Mouse (Mus musculus) retina, adult 2 months (tissue): ENCODE measurements around the gene Elmo2.

Source experiments
- DNase-seq: peaks from one replicate; pipeline ENCODE4 v3.0.0-alpha.2; 2012; ENCODE audit warnings: low read depth, low spot score

Gene Elmo2

GRCm38 (mm10) chr2:165323928-165324327 lies 2.4 kb downstream of the Elmo2 start:
- no peak for DNase-seq

- DNase-seq = no peak
Measured at GRCm38 (mm10) chr2:165323484-165323883, 2.8 kb downstream of the Elmo2 start.

- DNase-seq = no peak
Measured at GRCm38 (mm10) chr2:165321981-165322735, 4.1 kb downstream of the Elmo2 start.

- DNase-seq = no peak
Measured at GRCm38 (mm10) chr2:165321381-165321888, 4.8 kb downstream of the Elmo2 start.

- DNase-seq = no peak
Measured at GRCm38 (mm10) chr2:165320531-165321150, 5.6 kb downstream of the Elmo2 start.

- no peak for DNase-seq
Measured at GRCm38 (mm10) chr2:165319503-165319902, 6.8 kb downstream of the Elmo2 start.

- DNase-seq = no peak
Measured at GRCm38 (mm10) chr2:165318941-165319340, 7.3 kb downstream of the Elmo2 start.

- DNase-seq = no peak
Measured at GRCm38 (mm10) chr2:165317621-165318263, 8.5 kb downstream of the Elmo2 start.

- no peak for DNase-seq
Measured at GRCm38 (mm10) chr2:165316837-165317473, 9.3 kb downstream of the Elmo2 start.

- no peak for DNase-seq
Measured at GRCm38 (mm10) chr2:165316204-165316603, 10.1 kb downstream of the Elmo2 start.

GRCm38 (mm10) chr2:165314197-165314596 lies 12.1 kb downstream of the Elmo2 start:
- DNase-seq = no peak

GRCm38 (mm10) chr2:165312381-165312780 lies 13.9 kb downstream of the Elmo2 start:
- DNase-seq = no peak

- DNase-seq = no peak
Measured at GRCm38 (mm10) chr2:165311577-165311976, 14.7 kb downstream of the Elmo2 start.

- DNase-seq = no peak
Measured at GRCm38 (mm10) chr2:165310818-165311425, 15.4 kb downstream of the Elmo2 start.

- DNase-seq = no peak
Measured at GRCm38 (mm10) chr2:165307801-165308200, 18.5 kb downstream of the Elmo2 start.

GRCm38 (mm10) chr2:165305438-165305837 lies 20.8 kb downstream of the Elmo2 start:
- DNase-seq = no peak

GRCm38 (mm10) chr2:165304819-165305218 lies 21.5 kb downstream of the Elmo2 start:
- DNase-seq = no peak

- DNase-seq = no peak
Measured at GRCm38 (mm10) chr2:165303354-165304012, 22.8 kb downstream of the Elmo2 start.

GRCm38 (mm10) chr2:165301409-165301808 lies 24.9 kb downstream of the Elmo2 start:
- DNase-seq = no peak

- no peak for DNase-seq
Measured at GRCm38 (mm10) chr2:165300885-165301284, 25.4 kb downstream of the Elmo2 start.

- DNase-seq = no peak
Measured at GRCm38 (mm10) chr2:165300424-165300823, 25.9 kb downstream of the Elmo2 start.
